Mouse (Mus musculus): ENCODE measurements around the gene Vps13c. TPM values are rescaled to one million over a fixed set of nuclear protein-coding genes. Genes with fewer than 3 reads are reported as not detected.

Gene Vps13c
- total and polyA plus RNA-seq, 3 experiments, result 10.8 to 25.7 (median 18.4) TPM

DNA sequence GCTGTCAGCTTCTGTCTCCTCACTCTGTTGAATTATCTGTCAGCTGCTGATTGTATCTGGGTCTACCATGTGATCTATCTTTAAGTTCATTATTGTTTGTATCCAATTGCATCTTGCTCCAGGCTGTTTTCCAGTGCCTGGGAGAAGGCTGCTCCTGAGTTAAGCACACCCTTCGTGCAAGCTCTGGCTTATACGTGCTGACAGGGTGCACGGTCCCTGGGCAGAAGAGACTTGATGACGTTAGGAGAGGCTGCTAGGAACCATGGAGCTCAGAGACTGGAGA is 21.6 kb upstream of the Vps13c start:
- H3K27ac ChIP-seq (ENCODE audit: insufficient read depth, low read depth), result no peak overlapping the region
- no peaks in the 10 kb centered on the region for H3K27me3 ChIP-seq (replicated peaks)
- H3K4me3 ChIP-seq (replicated peaks in 1 of 3; ENCODE audit: low read depth in 2 of 3, low read length in 2 of 3, poor library complexity in 1 of 3), result no peak overlapping the region
- no peaks in the 10 kb centered on the region for H3K36me3 ChIP-seq (replicated peaks in 1 of 2; ENCODE audit: control insufficient read depth in 1 of 2, insufficient read depth in 1 of 2, low read length in 1 of 2)
- no peak overlapping the region for H3K9ac ChIP-seq (ENCODE audit: insufficient read depth, low read depth)
- peaks cover 3 to 20% of the 10 kb centered on the region in 2 experiments for H3K4me1 ChIP-seq (ENCODE audit: control insufficient read depth in 1 of 2, insufficient read depth in 2 of 2)
- TF ChIP-seq POLR2AphosphoS2 (IDR thresholded peaks at IDR 0.05; ENCODE audit: low read depth, low read length), result no peak
- no peak for TF ChIP-seq CHD2 (IDR thresholded peaks at IDR 0.05; ENCODE audit: low read length)
- no peak for TF ChIP-seq ZMIZ1 (IDR thresholded peaks at IDR 0.05; ENCODE audit: low read depth, low read length)
- no peak for TF ChIP-seq BHLHE40 (IDR thresholded peaks at IDR 0.05; ENCODE audit: low read depth, low read length)
- no peak for TF ChIP-seq ZC3H11A (IDR thresholded peaks at IDR 0.05; ENCODE audit: low read depth, low read length)
- TF ChIP-seq JUN (IDR thresholded peaks at IDR 0.05; ENCODE audit: insufficient read depth, low read depth, low read length), result no peak
- TF ChIP-seq RCOR1 (conservative IDR thresholded peaks at IDR 0.05; ENCODE audit: low read depth, low read length), result no peak
- TF ChIP-seq SIN3A (IDR thresholded peaks at IDR 0.05; ENCODE audit: low read length), result no peak
- no peak for TF ChIP-seq EP300 (IDR thresholded peaks at IDR 0.05; ENCODE audit: low read length)
- no peak for TF ChIP-seq TBP (conservative IDR thresholded peaks at IDR 0.05; ENCODE audit: low read depth, low read length)
- no peak for TF ChIP-seq JUND (conservative IDR thresholded peaks at IDR 0.05; ENCODE audit: low read depth, low read length)
- dilution Hi-C loops (cut with MboI; ENCODE audit: extremely low pct_ligation_motif_present, extremely low pct_unique_long_range_greater_than_20kb, low sequenced_read_pairs), result no loop called here
- no peaks in the 10 kb centered on the region for H3K9me3 ChIP-seq (replicated peaks; ENCODE audit: low read length)
- in situ Hi-C loops (cut with MboI; ENCODE audit: low pct_ligation_motif_present, low pct_unique_long_range_greater_than_20kb, low sequenced_read_pairs), result loop anchor here (10.0 kb wide), 1 partner anchor 156 kb away; no protein-coding TSS in a partner anchor
- H3K4me2 ChIP-seq (ENCODE audit: insufficient read depth, low read depth, poor library complexity, severe bottlenecking), result no peak overlapping the region
- no peaks in the 10 kb centered on the region for H3K79me2 ChIP-seq (replicated peaks; ENCODE audit: control insufficient read depth, extremely low read depth, insufficient read depth, poor library complexity, severe bottlenecking)
- no peak for DNase-seq (ENCODE audit: extremely low read depth)

DNA sequence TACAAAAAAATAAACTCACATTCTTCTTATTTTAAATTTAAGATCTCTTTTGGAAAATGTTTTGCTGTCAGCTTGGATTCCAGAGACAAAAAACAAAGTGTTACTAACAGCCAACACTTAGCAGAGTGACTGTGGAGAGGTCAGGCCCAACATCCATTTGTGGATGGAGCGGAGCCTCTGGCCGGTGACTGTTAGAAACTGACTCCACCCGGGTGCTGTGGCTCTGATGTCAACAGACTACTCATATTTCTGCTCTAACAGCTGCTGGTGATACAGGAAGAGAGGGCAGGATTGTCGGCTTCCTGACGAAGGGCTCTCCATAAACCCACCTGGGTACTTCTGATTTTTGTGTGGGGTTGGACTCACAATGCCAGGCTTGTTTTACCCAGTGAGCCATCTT is 17.1 kb upstream of the Vps13c start:
- Histone ChIP-seq H3K9me3 (replicated peaks; ENCODE audit: low read length) (peaks cover 3% of the 10 kb centered on the region), H3K4me3 (replicated peaks in 1 of 3; ENCODE audit: low read depth in 2 of 3, low read length in 2 of 3, poor library complexity in 1 of 3) (no peak overlapping the region), H3K27me3 (replicated peaks) (no peaks in the 10 kb centered on the region), H3K36me3 (replicated peaks in 1 of 2; ENCODE audit: control insufficient read depth in 1 of 2, insufficient read depth in 1 of 2, low read length in 1 of 2) (no peaks in the 10 kb centered on the region), H3K4me1 (ENCODE audit: control insufficient read depth in 1 of 2, insufficient read depth in 2 of 2) (no peaks in the 10 kb centered on the region), H3K79me2 (replicated peaks; ENCODE audit: control insufficient read depth, extremely low read depth, insufficient read depth, poor library complexity, severe bottlenecking) (no peaks in the 10 kb centered on the region), H3K27ac (ENCODE audit: insufficient read depth, low read depth) (no peak overlapping the region), H3K9ac (ENCODE audit: insufficient read depth, low read depth) (no peak overlapping the region), H3K4me2 (ENCODE audit: insufficient read depth, low read depth, poor library complexity, severe bottlenecking) (no peak overlapping the region)
- DNase-seq (ENCODE audit: extremely low read depth), result no peak
- in situ Hi-C loops (cut with MboI; ENCODE audit: low pct_ligation_motif_present, low pct_unique_long_range_greater_than_20kb, low sequenced_read_pairs) (no loop called here), dilution Hi-C loops (cut with MboI; ENCODE audit: extremely low pct_ligation_motif_present, extremely low pct_unique_long_range_greater_than_20kb, low sequenced_read_pairs) (no loop called here)
- TF ChIP-seq TCF12 (IDR thresholded peaks at IDR 0.05; ENCODE audit: low read depth, low read length), result no peak
- TF ChIP-seq PAX5 (IDR thresholded peaks at IDR 0.05; ENCODE audit: low read length), result no peak
- TF ChIP-seq MAX (IDR thresholded peaks at IDR 0.05; ENCODE audit: low read length), result no peak
- TF ChIP-seq JUND (conservative IDR thresholded peaks at IDR 0.05; ENCODE audit: low read depth, low read length), result no peak
- no peak for TF ChIP-seq GABPA (IDR thresholded peaks at IDR 0.05; ENCODE audit: insufficient replicate concordance, low read depth, low read length)
- TF ChIP-seq POLR2AphosphoS2 (IDR thresholded peaks at IDR 0.05; ENCODE audit: low read depth, low read length), result no peak

DNA sequence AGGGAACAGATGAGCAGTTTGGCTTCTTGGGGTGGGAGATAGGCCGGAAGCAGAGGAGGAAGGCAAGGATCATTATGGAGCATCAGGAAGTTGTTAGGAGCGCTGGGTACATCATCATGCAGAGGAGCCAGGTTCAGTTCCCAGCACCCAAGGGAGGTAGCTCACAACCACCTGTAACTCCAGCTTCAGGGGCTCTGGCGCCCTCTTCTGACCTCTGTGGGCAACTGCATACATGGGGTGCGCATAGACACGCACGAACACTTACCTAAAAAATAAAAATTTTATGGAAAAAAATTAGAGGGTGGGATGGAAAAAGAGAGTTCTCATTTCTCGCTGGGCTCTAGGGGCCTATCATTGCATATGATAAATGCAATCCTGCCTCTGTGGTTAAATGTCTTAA is 14.7 kb upstream of the Vps13c start:
- no peak for DNase-seq (ENCODE audit: extremely low read depth)
- Histone ChIP-seq H3K9ac (ENCODE audit: insufficient read depth, low read depth) (no peak overlapping the region), H3K79me2 (replicated peaks; ENCODE audit: control insufficient read depth, extremely low read depth, insufficient read depth, poor library complexity, severe bottlenecking) (no peaks in the 10 kb centered on the region), H3K27ac (ENCODE audit: insufficient read depth, low read depth) (no peak overlapping the region), H3K4me3 (replicated peaks in 1 of 3; ENCODE audit: low read depth in 2 of 3, low read length in 2 of 3, poor library complexity in 1 of 3) (no peak overlapping the region), H3K36me3 (replicated peaks in 1 of 2; ENCODE audit: control insufficient read depth in 1 of 2, insufficient read depth in 1 of 2, low read length in 1 of 2) (no peaks in the 10 kb centered on the region), H3K9me3 (replicated peaks; ENCODE audit: low read length) (peaks cover 3% of the 10 kb centered on the region), H3K4me1 (ENCODE audit: control insufficient read depth in 1 of 2, insufficient read depth in 2 of 2) (peaks cover 3 to 12% of the 10 kb centered on the region in 2 experiments; a peak in 2 of 4 replicates), H3K27me3 (replicated peaks) (no peaks in the 10 kb centered on the region), H3K4me2 (ENCODE audit: insufficient read depth, low read depth, poor library complexity, severe bottlenecking) (no peak overlapping the region)
- TF ChIP-seq TBP (conservative IDR thresholded peaks at IDR 0.05; ENCODE audit: low read depth, low read length) (no peak), CTCF (conservative IDR thresholded peaks at IDR 0.05 in 1 of 2, IDR thresholded peaks at IDR 0.05 in 1 of 2; ENCODE audit: low read depth in 2 of 2, low read length in 2 of 2) (0 out of 4 replicates have a peak, but pooled peaks of 1 of the 2 experiments have one; percentile 2)
- in situ Hi-C loops (cut with MboI; ENCODE audit: low pct_ligation_motif_present, low pct_unique_long_range_greater_than_20kb, low sequenced_read_pairs), result no loop called here
- dilution Hi-C loops (cut with MboI; ENCODE audit: extremely low pct_ligation_motif_present, extremely low pct_unique_long_range_greater_than_20kb, low sequenced_read_pairs), result no loop called here
